Mouse (Mus musculus): ENCODE measurements around the gene Hnrnpm.

Hnrnpm gene

GRCm38 (mm10) chr17:33597271-33597670 lies 89.4 kb downstream of the Hnrnpm start:
- DNase-seq (ENCODE audit: low spot score): no peak

All from urinary bladder, postnatal 14 days (tissue).